Mouse (Mus musculus) right cerebral cortex, postnatal 14 days (tissue): ENCODE measurements around the gene Tulp2.
"Not testable (repeated sequence)": the region's sequence is repeated elsewhere in the genome, so short reads cannot be mapped to it uniquely, and the experiment has no call there.

ENCODE experiments used
- DNase-seq: peaks from one replicate; pipeline ENCODE4 v3.0.0; 2022

Tulp2 gene

DNA sequence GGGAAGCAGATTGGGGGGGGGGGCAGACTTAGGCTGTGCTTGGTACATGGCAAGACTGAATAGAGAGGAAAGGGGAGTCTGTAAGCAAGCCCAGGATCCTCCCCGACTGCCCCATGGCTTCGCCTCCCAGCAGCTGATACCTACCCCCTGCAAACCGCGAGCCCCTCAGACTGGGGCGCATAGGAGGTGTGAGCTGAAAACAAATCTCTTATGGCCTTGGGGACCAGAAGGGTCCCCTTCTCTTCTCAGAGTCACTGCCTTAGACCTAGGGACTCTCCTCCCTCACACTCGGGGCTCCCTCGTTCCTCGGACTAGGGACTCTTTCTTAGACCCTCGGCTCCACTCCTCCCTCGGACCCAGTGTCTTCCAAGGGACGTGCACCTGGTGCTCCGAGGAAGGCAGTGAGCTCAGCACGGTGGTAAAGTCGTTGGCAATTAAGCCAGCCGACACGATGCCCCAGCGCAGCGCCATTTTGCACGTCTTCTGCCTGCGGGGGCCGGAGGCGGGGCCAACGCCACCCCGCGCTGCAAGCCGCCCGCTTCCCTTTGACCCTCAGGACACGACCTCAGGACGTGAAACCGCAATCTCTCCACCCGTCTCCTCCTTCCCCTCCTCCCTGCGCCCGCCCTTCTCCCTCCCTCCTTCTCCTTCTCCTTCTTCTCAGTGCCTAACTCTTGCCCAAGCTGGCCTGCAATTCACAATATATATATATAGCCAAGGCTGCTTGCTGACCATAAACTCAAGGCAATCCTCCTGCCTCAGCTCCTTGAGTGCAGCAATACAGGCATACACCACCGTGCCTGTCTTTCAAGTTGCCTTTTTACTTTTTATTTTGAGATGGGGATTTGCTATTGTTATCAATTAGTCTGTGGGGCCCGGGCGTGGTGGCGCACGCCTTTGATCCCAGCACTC lies 6.9 kb downstream of the Tulp2 start, which contains the start of gene Dhdh:
Gene Dhdh, minus strand, starts transcription at position 513 of the 912 bp plus-strand sequence.
- DNase-seq: peak; percentile 48

DNA sequence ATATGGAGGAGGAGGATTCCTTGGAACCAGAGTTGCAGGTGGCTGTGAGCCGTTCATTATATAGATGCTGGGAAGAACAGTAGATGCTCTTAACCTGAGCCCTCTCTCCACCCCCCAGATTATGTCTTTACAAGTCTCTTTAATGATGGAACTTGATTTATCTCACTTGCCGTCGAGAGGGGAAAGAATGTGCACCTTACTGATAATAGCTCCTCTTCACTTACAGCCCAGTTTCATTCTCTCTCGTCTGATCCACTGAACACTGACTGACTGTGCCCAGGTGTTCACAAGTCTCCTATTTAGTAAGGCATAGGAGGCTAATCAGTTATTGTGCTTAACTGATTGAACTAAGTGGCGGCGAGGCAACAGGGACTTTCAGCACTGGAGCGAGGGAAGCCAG lies 7.9 kb downstream of the Tulp2 start:
- DNase-seq: no peak

- no peak for DNase-seq
Measured at GRCm38 (mm10) chr7:45490822-45491221, 9.1 kb downstream of the Tulp2 start.

- no peak for DNase-seq
Measured at GRCm38 (mm10) chr7:45491264-45491663, 9.6 kb downstream of the Tulp2 start.

DNA sequence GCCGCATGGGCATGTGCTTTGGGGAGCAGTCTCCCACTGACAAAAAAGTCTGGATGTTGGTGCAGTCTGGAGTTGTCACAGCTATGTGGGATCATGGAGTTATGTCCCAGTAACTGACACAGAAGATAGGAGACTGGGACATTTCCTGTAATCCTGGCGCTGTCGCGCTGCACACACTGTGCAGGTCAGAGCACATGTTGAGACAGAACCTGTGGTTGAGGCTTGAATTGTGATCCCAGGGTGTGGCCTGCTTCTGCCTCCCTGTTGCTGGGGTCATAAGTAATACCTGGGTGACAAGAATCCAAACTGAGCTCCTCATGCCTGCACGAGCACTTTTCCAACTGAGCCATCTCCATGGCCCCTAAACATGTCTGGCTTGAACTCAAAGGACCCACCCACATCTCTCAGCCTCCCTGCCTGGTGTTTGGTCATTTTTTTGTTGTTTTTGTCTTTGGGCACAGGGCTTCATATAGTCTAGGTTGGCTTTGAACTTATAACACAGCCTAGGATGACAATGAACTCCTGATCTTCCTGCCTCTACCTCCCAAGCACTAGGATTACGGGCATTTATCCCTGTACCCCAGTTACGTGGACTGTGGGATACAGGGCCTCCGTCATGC lies 10.7 kb downstream of the Tulp2 start:
- DNase-seq: no peak

GRCm38 (mm10) chr7:45492951-45493350 lies 11.3 kb downstream of the Tulp2 start:
- DNase-seq: no peak

- no peak for DNase-seq
Measured at GRCm38 (mm10) chr7:45494548-45494947, 12.9 kb downstream of the Tulp2 start.

- DNase-seq: no peak
Measured at GRCm38 (mm10) chr7:45498427-45498826, 16.8 kb downstream of the Tulp2 start.

DNA sequence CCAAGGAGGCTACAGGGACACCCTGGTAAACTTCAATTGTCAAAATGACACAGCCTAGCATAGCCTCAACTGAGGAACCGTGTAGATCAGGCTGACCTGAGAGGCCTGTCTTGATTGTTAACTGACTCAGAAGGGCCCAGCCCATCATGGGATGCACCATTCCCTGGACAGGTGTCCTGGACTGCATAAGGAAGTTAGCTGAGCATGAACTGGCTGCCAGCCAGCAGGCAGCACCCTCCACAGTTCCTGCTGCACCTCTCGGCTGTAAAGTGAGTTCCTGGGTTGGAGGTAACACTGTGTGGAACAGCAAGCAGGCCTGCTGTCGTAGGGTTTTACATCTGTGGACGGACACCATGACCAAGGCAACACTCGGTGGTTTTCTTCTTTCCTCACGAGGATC lies 25.9 kb downstream of the Tulp2 start:
- DNase-seq: no peak

DNA sequence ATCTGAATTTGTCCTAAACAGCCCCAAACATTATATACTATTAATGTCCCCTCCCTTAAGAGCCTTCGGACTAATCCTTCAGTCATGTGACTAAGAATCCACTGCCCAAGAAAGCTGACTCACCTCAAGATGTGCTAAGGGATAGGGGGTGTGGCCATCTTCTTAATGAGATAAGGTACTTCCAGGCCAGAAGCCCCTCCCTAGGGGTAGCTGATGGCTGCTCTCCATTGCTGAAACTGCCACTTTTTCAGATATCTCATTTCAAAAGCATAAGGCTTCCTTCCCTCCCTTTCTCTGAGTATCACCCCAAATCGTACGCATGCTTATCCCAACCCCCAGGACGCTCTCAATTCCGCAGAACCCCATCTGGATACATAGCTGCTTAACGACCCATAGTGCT lies 26.9 kb downstream of the Tulp2 start:
- no peak for DNase-seq

GRCm38 (mm10) chr7:45509181-45509882 lies 27.7 kb downstream of the Tulp2 start:
- DNase-seq: no peak

- DNase-seq: peak; percentile 82
Measured at GRCm38 (mm10) chr7:45509912-45510787, 28.5 kb downstream of the Tulp2 start, which contains the start of gene Nucb1. TSS of gene Nucb1 (minus strand) at chr7:45510406.

DNA sequence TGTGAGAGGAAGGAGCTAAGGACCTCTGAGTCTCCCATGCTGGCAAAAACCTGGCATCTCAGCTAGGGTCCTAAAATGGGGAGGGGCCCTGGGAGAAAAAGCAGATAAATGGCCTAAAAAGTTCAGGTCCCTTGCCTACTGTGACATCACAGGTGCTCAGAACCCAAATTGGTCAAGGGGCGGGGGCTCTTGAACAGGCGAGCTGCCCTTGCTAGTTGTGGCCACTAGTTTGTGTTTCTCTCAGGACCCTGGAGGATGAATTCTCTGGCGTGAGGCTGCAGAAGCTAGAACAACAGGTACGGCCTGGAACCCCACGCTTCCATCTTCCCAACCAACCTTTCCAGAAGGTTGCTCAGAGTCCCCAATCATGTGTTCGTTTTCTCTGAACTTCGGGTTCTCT lies 32.7 kb downstream of the Tulp2 start:
- DNase-seq: no peak

GRCm38 (mm10) chr7:45515436-45515835 lies 33.8 kb downstream of the Tulp2 start:
- DNase-seq: no peak

DNA sequence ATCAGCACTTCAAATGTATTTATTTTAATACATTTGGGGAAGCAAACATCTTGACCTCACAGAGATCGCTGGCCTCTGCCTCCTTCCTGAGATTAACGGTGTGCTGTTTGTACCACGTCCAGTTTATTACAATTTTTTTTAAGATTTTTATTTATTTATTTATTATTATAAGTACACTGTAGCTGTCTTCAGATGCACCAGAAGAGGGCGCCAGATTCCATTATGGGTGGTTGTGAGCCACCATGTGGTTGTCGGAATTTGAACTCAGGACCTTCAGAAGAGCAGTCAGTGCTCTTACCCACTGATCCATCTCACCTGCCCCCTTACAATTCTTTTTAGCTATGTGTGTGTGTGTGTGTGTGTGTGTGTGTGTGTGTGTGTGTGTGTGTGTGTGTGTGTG lies 35.2 kb downstream of the Tulp2 start:
- DNase-seq: not testable (repeated sequence)

DNA sequence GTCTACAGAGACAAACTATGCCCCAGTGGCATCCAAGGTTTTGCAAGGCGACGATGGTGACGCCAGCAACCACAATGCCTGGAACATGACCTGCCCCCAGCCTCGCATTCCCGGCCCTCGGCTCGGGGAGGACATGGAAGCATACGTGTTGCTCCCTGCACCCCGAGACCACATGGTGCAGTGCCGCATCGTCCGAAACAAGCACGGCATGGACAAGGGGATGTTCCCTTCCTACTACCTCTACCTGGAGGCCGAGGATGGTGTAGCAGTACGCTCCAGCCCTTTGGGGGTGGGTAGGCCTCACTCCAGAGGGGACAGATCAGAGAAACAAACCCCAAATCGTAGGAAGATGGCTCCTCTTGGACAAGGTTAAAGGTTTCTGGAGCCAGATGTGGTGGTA lies 36.9 kb downstream of the Tulp2 start:
- DNase-seq: no peak

- DNase-seq: no peak
Measured at GRCm38 (mm10) chr7:45519345-45520120, 37.9 kb downstream of the Tulp2 start.

DNA sequence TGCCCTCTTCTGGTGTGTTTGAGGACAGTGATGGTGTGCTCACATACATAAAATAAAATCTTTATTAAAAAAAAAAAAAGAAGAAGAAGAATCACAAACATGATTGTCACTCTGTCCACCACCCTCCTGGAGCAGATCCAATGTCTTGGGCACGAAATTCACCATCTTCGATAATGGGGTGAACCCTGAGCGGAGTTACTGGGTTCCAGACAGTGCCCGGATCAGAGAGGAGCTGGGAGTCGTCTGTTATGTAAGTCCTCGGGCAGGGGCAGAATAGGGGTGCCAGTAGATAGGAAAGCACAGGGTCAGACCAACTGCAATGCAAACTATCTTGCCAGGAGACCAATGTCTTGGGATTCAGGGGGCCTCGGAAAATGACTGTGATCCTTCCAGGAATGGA lies 38.9 kb downstream of the Tulp2 start:
- no peak for DNase-seq

DNA sequence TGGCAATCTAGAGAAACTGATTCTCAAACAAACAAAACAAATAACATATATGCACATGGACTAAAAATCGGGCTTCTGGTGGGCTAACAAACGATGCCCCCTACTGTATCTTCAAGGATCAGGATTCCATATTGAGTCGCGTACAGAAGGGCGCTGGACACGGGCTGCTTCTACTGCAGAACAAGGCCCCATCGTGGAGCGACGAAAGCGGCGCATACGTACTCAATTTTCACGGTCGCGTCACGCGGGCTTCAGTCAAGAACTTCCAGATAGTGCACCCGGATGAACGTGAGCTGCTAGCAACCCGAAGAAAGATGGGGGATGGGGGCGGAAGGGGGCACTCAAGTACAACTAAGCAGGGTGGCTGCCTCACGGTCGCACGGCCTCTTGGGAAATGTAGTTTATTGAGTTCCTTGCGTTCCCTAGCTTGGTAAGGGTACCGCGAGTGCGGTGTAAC lies 40.1 kb downstream of the Tulp2 start:
- DNase-seq: peak; percentile 91

DNA sequence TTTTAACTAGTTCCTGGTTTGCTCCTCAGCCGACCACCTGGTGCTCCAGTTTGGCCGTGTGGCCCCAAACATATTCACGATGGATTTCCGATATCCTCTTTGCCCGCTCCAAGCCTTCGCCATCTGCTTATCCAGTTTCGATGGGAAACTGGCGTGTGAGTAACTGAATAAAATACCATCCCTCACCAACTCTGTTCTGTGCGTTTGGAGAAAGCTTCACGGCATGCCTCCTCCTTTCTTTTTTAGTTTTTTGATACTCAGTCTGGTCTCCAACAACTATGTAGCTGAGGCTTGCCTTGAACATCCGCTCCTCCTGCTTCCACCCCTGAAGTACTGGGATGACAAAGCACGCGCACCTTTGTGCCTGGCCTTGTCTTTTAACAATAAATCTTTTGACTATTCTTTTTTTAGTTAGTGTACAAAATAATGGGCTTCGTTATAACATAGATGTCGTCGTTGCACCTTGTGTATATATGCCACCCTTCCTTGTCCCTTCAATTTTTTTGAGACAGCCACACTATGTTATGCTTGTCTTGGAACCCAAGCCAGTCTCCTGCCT lies 40.6 kb downstream of the Tulp2 start:
- DNase-seq: no peak

GRCm38 (mm10) chr7:45522957-45523676 lies 41.4 kb downstream of the Tulp2 start:
- DNase-seq: no peak
